Mouse (Mus musculus) heart, embryonic 15.5 days (tissue): ENCODE measurements around the gene Olfr267. TPM values are rescaled to one million over a fixed set of nuclear protein-coding genes. Genes with fewer than 3 reads are reported as not detected.

Source experiments
- ATAC-seq: fragments of 200-750 bp; cut with Nextera tagmentation; replicated peaks from 2 replicates; pipeline ENCODE4 v1.8.0; 2017; ENCODE audit warnings: low read depth, moderate TSS enrichment; ENCODE audit not compliant: insufficient number of reproducible peaks, insufficient read depth, low FRiP score
- H3K27ac ChIP-seq: fragments of 300-500 bp; sonication (generic); 2 replicates; pipeline ENCODE4 v1.5.1; 2015; ENCODE audit warnings: mild to moderate bottlenecking, inconsistent platforms
- H3K27me3 ChIP-seq: fragments of 300-500 bp; sonication (generic); 2 replicates; pipeline ENCODE4 v1.6.1; 2015; ENCODE audit warnings: inconsistent platforms
- H3K36me3 ChIP-seq: fragments of 300-500 bp; sonication (generic); 2 replicates; pipeline ENCODE4 v1.6.1; 2015; ENCODE audit warnings: mild to moderate bottlenecking, inconsistent platforms
- H3K4me1 ChIP-seq: fragments of 300-500 bp; sonication (generic); replicated peaks from 2 replicates; pipeline ENCODE4 v1.6.1; 2015; ENCODE audit warnings: inconsistent platforms
- H3K4me2 ChIP-seq: fragments of 300-500 bp; sonication (generic); 2 replicates; pipeline ENCODE4 v1.6.1; 2015; ENCODE audit warnings: inconsistent platforms, mild to moderate bottlenecking, moderate library complexity
- H3K4me3 ChIP-seq: fragments of 300-500 bp; sonication (generic); 2 replicates; pipeline ENCODE4 v1.5.1; 2015; ENCODE audit warnings: mild to moderate bottlenecking, inconsistent platforms
- H3K9ac ChIP-seq: fragments of 300-500 bp; sonication (generic); 2 replicates; pipeline ENCODE4 v1.6.1; 2015; ENCODE audit warnings: mild to moderate bottlenecking, inconsistent platforms
- H3K9me3 ChIP-seq: fragments of 300-500 bp; sonication (generic); replicated peaks from 2 replicates; pipeline ENCODE4 v1.6.1; 2016; ENCODE audit warnings: inconsistent platforms
- WGBS: fragments of 180-500 bp; shearing (Covaris S2); methylation state at CpG from one replicate; pipeline ENCODE4 v1.1.7; 2015; ENCODE audit warnings: mixed read lengths; 5-methylcytosine and 5-hydroxymethylcytosine counted together
- polyA plus RNA-seq: library from polyadenylated mRNA; unstranded; fragments of >200 nt; fragmentation: Nextera tagmentation; extraction: Ambion mirVana; gene quantifications from 2 replicates; pipeline ENCODE4 v1.2.1, GENCODE M21; 2015

The Olfr267 gene
- polyA plus RNA-seq, result 0.04 and 0.05 TPM in 2 replicates

GRCm38 (mm10) chr4:58787616-58788015 is at the start of gene Olfr267:
Gene Olfr267 (minus strand): TSS chr4:58787716.
- Histone ChIP-seq H3K9me3 (no peaks in the 10 kb centered on the region), H3K9ac (no peak within 1 kb of the TSS), H3K36me3 (no peaks in the 10 kb centered on the region), H3K4me3 (no peak within 1 kb of the TSS), H3K27ac (no peak within 1 kb of the TSS), H3K27me3 (no peaks in the 10 kb centered on the region), H3K4me1 (no peaks in the 10 kb centered on the region), H3K4me2 (no peak within 1 kb of the TSS)
- ATAC-seq, result no peak

DNA sequence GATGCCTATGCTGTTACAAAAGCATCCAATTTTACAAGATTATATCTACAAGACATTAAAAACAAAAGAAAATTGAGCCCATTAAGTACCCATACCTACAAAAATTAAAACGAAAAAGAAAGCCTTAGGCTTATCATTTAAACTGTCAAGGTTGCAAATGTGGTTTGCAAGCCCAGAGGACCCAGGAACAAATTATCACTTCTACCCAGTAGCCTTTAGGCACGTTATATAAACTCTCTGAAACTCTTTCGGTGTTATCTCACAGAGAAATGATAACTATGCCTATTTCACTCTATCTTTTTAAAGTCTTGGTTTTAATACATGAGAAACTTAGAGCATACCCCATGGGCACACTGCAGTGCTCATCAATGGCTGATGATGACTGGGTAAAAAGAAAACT is 45.4 kb upstream of the Olfr267 start:
- Histone ChIP-seq H3K4me1 (no peaks in the 10 kb centered on the region), H3K27me3 (no peaks in the 10 kb centered on the region), H3K4me2 (no peak overlapping the region), H3K27ac (no peak overlapping the region), H3K9ac (no peak overlapping the region), H3K4me3 (no peak overlapping the region), H3K9me3 (no peaks in the 10 kb centered on the region), H3K36me3 (peaks cover 30% of the 10 kb centered on the region)
- ATAC-seq, result no peak
- 59% methylated on average over 3 of the region's 3 CpGs for WGBS

- no peak overlapping the region for H3K4me3 ChIP-seq
- no peak for ATAC-seq
- no peaks in the 10 kb centered on the region for H3K27me3 ChIP-seq
- no peaks in the 10 kb centered on the region for H3K9me3 ChIP-seq
- H3K4me1 ChIP-seq, result no peaks in the 10 kb centered on the region
- 80% methylated on average over 4 of the region's 4 CpGs for WGBS
- no peak overlapping the region for H3K4me2 ChIP-seq
- H3K27ac ChIP-seq, result no peak overlapping the region
- no peak overlapping the region for H3K9ac ChIP-seq
- H3K36me3 ChIP-seq, result peaks cover 54% of the 10 kb centered on the region
These were observed 38.4 kb upstream of the Olfr267 start for GRCm38 (mm10) chr4:58825921-58826320.

DNA sequence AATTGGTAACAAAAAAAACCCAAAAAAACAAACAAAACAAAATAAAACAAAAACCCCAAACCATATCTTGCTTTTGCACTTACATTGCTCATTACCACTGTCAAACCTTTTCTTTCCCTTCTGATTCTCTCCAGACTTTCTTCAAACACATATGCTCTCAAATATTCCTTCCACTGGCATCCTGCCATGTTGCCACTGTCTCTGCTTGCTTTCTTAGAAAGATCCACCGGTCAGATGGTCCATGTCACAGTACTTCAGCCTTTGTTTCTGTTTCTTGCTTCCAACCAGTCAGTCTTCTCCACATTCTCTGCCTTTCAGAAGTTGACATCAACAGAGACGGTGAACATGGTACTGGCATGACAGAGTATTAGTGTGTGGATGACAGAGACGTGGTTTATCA is 857 bp downstream of the Olfr267 start:
- no peak overlapping the region for H3K4me3 ChIP-seq
- H3K27me3 ChIP-seq, result no peaks in the 10 kb centered on the region
- no peak overlapping the region for H3K9ac ChIP-seq
- WGBS, result 33% methylated on average over 3 of the region's 3 CpGs
- H3K4me1 ChIP-seq, result no peaks in the 10 kb centered on the region
- H3K4me2 ChIP-seq, result no peak overlapping the region
- no peak for ATAC-seq
- no peaks in the 10 kb centered on the region for H3K9me3 ChIP-seq
- no peak overlapping the region for H3K27ac ChIP-seq
- H3K36me3 ChIP-seq, result no peaks in the 10 kb centered on the region

DNA sequence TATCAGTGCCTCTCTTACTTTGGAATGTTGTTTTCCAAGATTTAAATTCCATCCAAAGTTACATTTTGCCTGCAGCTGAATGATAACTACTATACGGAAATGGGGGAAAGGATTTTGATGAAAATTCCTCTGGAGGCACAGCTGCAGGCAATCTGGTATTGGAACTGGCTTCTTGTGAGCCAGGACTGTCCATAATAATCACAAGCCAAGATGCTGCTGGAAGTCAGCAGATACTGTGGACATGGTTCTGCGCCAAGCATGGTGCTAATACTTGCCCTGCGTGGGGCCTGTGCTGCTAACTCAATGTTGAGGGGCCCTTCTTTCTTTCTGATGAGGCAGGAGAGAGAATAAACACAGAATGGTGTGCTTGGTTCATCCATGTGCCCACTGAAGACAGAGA is 24.1 kb downstream of the Olfr267 start:
- no peak overlapping the region for H3K27ac ChIP-seq
- no peaks in the 10 kb centered on the region for H3K9me3 ChIP-seq
- H3K36me3 ChIP-seq, result no peaks in the 10 kb centered on the region
- 70% methylated on average over 3 of the region's 3 CpGs for WGBS
- H3K27me3 ChIP-seq, result no peaks in the 10 kb centered on the region
- no peak for ATAC-seq
- no peak overlapping the region for H3K4me3 ChIP-seq
- no peak overlapping the region for H3K9ac ChIP-seq
- no peaks in the 10 kb centered on the region for H3K4me1 ChIP-seq
- H3K4me2 ChIP-seq, result no peak overlapping the region

DNA sequence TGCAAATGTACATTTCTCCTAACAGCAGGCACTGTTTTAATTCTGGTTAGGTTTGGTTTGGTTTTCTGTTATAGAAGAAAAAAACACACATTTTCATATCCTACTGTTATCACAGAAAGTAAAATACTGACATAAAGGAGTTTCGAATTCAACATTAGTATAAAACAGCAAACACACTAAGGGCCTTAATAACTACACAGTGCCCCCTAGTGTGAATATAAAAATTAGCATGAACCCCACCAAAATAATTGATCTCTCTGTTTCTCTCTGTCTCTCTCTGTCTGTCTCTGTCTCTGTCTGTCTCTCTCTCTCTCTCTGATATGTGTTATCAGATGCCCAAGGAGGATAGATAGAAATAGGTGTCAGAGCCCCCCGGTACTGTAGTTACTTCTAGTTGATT is 38.0 kb downstream of the Olfr267 start:
- Histone ChIP-seq H3K9me3 (no peaks in the 10 kb centered on the region), H3K27ac (no peak overlapping the region), H3K4me1 (no peaks in the 10 kb centered on the region), H3K4me3 (no peak overlapping the region), H3K36me3 (no peaks in the 10 kb centered on the region), H3K4me2 (no peak overlapping the region), H3K27me3 (no peaks in the 10 kb centered on the region), H3K9ac (no peak overlapping the region)
- 44% methylated on average over 2 of the region's 2 CpGs for WGBS
- no peak for ATAC-seq

DNA sequence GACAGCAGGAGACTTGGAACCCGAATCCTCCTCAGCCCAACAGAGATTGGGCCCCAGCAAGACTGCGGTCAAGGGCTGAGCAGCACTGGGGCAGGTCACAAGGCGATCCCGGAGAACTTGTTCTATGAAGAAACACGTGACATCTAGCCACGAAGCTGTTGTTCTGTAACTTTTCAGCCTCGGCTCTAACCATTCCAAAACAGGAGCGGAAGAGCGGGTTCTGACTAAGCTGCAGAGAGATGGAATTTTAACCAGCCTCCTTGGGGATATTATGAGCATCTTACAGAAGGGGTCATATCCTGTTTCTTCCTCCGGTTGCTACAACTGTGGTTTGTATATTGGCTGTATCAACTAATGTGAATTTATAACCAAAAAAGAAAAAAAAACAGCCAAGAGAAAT is 38.4 kb downstream of the Olfr267 start:
- ATAC-seq, result no peak
- Histone ChIP-seq H3K9me3 (no peaks in the 10 kb centered on the region), H3K27me3 (no peaks in the 10 kb centered on the region), H3K27ac (no peak overlapping the region), H3K4me1 (no peaks in the 10 kb centered on the region), H3K9ac (no peak overlapping the region), H3K4me2 (no peak overlapping the region), H3K36me3 (no peaks in the 10 kb centered on the region), H3K4me3 (no peak overlapping the region)
- WGBS, result 52% methylated on average over 10 of the region's 10 CpGs

- no peaks in the 10 kb centered on the region for H3K27me3 ChIP-seq
- H3K4me2 ChIP-seq, result no peak overlapping the region
- H3K4me1 ChIP-seq, result no peaks in the 10 kb centered on the region
- no peaks in the 10 kb centered on the region for H3K36me3 ChIP-seq
- 74% methylated on average over 7 of the region's 7 CpGs for WGBS
- H3K4me3 ChIP-seq, result no peak overlapping the region
- no peak for ATAC-seq
- no peak overlapping the region for H3K9ac ChIP-seq
- no peaks in the 10 kb centered on the region for H3K9me3 ChIP-seq
- no peak overlapping the region for H3K27ac ChIP-seq
These were observed 41.8 kb downstream of the Olfr267 start for GRCm38 (mm10) chr4:58745583-58746222.

DNA sequence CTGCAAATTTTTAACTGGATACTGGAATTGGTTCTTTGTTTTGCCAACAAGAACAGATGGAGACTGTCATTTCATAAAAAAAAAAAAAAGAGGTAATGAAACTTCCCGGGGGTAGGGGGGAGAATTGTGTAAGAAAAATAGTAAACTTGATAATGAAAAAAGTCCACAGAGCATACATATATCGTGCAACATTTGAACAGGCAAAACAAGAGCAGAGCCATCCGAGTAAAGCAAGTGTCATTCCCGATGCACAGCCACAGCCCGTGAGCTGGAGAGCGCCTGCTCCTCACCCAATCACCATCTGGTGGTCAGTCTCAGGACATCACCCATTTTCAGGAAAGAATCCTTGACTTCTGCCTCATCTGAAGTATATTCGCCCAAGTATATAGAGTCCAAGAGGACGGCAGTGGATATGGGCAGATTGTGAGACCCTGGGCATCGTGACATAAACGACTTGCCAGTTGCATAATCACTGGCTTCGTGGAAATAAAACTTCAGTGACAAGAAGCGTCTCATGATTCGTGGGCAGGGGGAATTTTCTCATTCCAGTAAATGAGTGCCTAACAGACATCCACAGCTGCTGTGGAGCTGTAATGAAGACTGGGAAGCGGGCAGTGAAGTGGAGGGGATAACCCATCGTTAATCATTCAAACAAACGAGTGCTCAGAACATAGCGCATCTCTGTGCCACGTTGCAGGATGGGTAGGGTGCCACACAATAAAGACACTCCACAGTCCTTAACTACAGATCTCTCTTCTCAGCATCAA is 50.5 kb downstream of the Olfr267 start:
- Histone ChIP-seq H3K27me3 (no peaks in the 10 kb centered on the region), H3K9ac (no peak overlapping the region), H3K4me3 (no peak overlapping the region), H3K4me2 (no peak overlapping the region), H3K4me1 (no peaks in the 10 kb centered on the region), H3K27ac (no peak overlapping the region), H3K9me3 (no peaks in the 10 kb centered on the region), H3K36me3 (no peaks in the 10 kb centered on the region)
- WGBS, result 72% methylated on average over 18 of the region's 18 CpGs
- no peak for ATAC-seq

Other genes with a start within 250 kb of the Olfr267 start
- 18.7 and 22.5 TPM in 2 replicates for gene Lpar1, start 233.8 kb downstream of the Olfr267 start, polyA plus RNA-seq
- 24.8 and 29.1 TPM in 2 replicates for gene Ecpas, start 125.0 kb upstream of the Olfr267 start, polyA plus RNA-seq
- gene Zkscan16, start 155.9 kb upstream of the Olfr267 start, polyA plus RNA-seq, result 0.05 and 0.08 TPM in 2 replicates
- 11.3 and 16.6 TPM in 2 replicates for gene Ptgr1, start 199.4 kb upstream of the Olfr267 start, polyA plus RNA-seq
- gene Dnajc25, start 207.3 kb upstream of the Olfr267 start, polyA plus RNA-seq, result 9.0 and 11.5 TPM in 2 replicates
- 12.2 and 15.5 TPM in 2 replicates for gene Gm20503, start 215.5 kb upstream of the Olfr267 start, polyA plus RNA-seq
- gene Gng10, start 247.4 kb upstream of the Olfr267 start, polyA plus RNA-seq, result 39.5 and 43.2 TPM in 2 replicates